ENCODE assay signal across 21 mouse cellular contexts in genomic region chr4:13961303-13961860, GRCm38 (mm10).
DNase-seq lines count a peak whose midpoint lies in the region; ATAC-seq and TF ChIP-seq lines count a peak whose summit lies in the region.
"Had no signal": no experiment of that assay in that cellular context is flagged by ENCODE, and none has a peak within 500 bp of the region (broad histone marks: within the 10 kb centered on the region; RNA-seq: fewer than 3 reads in every experiment).

No protein-coding gene starts in this region.

- H3K9ac ChIP-seq in intestine, embryonic 14.5 days (ENCODE audit: low read length), result no peak overlapping the region
- H3K9ac ChIP-seq in intestine, embryonic 16.5 days (ENCODE audit: low read depth, low read length), result no peak overlapping the region
- H3K9ac ChIP-seq in limb, embryonic 14.5 days (ENCODE audit: low read depth, low read length, severe bottlenecking), result no peak overlapping the region
- H3K9ac ChIP-seq: embryonic facial prominence, embryonic 15.5 days; forebrain, embryonic 15.5 days; hindbrain, embryonic 12.5 days; hindbrain, embryonic 15.5 days had no signal

- TF ChIP-seq POLR2A in limb, embryonic 14.5 days (IDR thresholded peaks at IDR 0.05; ENCODE audit: borderline replicate concordance, extremely low read depth, insufficient read depth, insufficient read length), result no peak

- H3K4me3 ChIP-seq in intestine, embryonic 14.5 days (ENCODE audit: low read depth, low read length), result no peak overlapping the region
- no peak overlapping the region for H3K4me3 ChIP-seq in intestine, embryonic 16.5 days (ENCODE audit: low read length)
- H3K4me3 ChIP-seq in limb, embryonic 14.5 days (replicated peaks; ENCODE audit: low read length), result no peak overlapping the region
- no peak overlapping the region for H3K4me3 ChIP-seq in limb, embryonic 10.5 days
- no peak overlapping the region for H3K4me3 ChIP-seq in heart, embryonic 10.5 days
- H3K4me3 ChIP-seq: embryonic facial prominence, embryonic 15.5 days; forebrain, embryonic 15.5 days; heart, adult 2 months; hindbrain, embryonic 12.5 days; hindbrain, embryonic 15.5 days had no signal

- no peaks in the 10 kb centered on the region for H3K9me3 ChIP-seq in intestine, embryonic 14.5 days (ENCODE audit: control insufficient read depth, low read length)
- no peaks in the 10 kb centered on the region for H3K9me3 ChIP-seq in intestine, embryonic 16.5 days (ENCODE audit: control insufficient read depth, low read length)
- H3K9me3 ChIP-seq in limb, embryonic 14.5 days (ENCODE audit: control insufficient read depth, low read length), result no peaks in the 10 kb centered on the region
- H3K9me3 ChIP-seq in limb, embryonic 10.5 days (replicated peaks), result no peaks in the 10 kb centered on the region
- no peaks in the 10 kb centered on the region for H3K9me3 ChIP-seq in heart, embryonic 10.5 days
- H3K9me3 ChIP-seq: embryonic facial prominence, embryonic 15.5 days; forebrain, embryonic 15.5 days; hindbrain, embryonic 12.5 days; hindbrain, embryonic 15.5 days had no signal

- ATAC-seq in intestine, embryonic 14.5 days (replicated peaks; ENCODE audit: low FRiP score, low TSS enrichment, low read depth), result peak; percentile 75
- no peak for ATAC-seq in intestine, embryonic 16.5 days
- ATAC-seq in limb, embryonic 14.5 days (ENCODE audit: low FRiP score, low read depth), result no peak
- ATAC-seq: CD4-positive, CD25-positive, alpha-beta regulatory T cell, adult 4 months; forebrain, embryonic 15.5 days had no signal

- no peak for DNase-seq in intestine, embryonic 14.5 days (ENCODE audit: low spot score)
- peak; percentile 50 for DNase-seq in limb, embryonic 14.5 days (ENCODE audit: low spot score)
- no peak for DNase-seq in limb, embryonic 10.5 days (ENCODE audit: low spot score)
- DNase-seq in brain, adult 2 months (ENCODE audit: low read depth, low spot score), result peak; percentile 12
- no peak for DNase-seq in heart, embryonic 10.5 days (ENCODE audit: low spot score)
- DNase-seq: adrenal gland, adult 2 months; adrenal gland, postnatal 14 days; cerebellum, adult 11-12 months; cerebellum, adult 8-10 months; cerebellum, postnatal 36 days; embryo, embryonic 11 days; gastrocnemius, postnatal 10 days; gastrocnemius, postnatal 36 days; heart, adult 2 months had no signal

- WGBS in intestine, embryonic 14.5 days, result 33% methylated on average over 2 of the region's 2 CpGs
- 53% methylated on average over 2 of the region's 2 CpGs for WGBS in intestine, embryonic 16.5 days
- WGBS in limb, embryonic 14.5 days, result 65% methylated on average over 2 of the region's 2 CpGs
- WGBS in limb, embryonic 10.5 days, result 92% methylated on average over 2 of the region's 2 CpGs
- 76% methylated on average over 2 of the region's 2 CpGs for WGBS in heart, embryonic 10.5 days

- no peak overlapping the region for H3K27ac ChIP-seq in intestine, embryonic 14.5 days (ENCODE audit: low read depth)
- no peak overlapping the region for H3K27ac ChIP-seq in intestine, embryonic 16.5 days (ENCODE audit: low read length)
- no peak overlapping the region for H3K27ac ChIP-seq in limb, embryonic 14.5 days (replicated peaks; ENCODE audit: low read depth, low read length)
- H3K27ac ChIP-seq in limb, embryonic 10.5 days, result no peak overlapping the region
- H3K27ac ChIP-seq in heart, embryonic 10.5 days, result no peak overlapping the region
- H3K27ac ChIP-seq: embryonic facial prominence, embryonic 15.5 days; forebrain, embryonic 15.5 days; heart, adult 2 months; hindbrain, embryonic 12.5 days; hindbrain, embryonic 15.5 days had no signal

- peaks cover 10% of the 10 kb centered on the region for H3K4me1 ChIP-seq in intestine, embryonic 14.5 days (replicated peaks; ENCODE audit: control insufficient read depth, insufficient read depth, low read length)
- no peaks in the 10 kb centered on the region for H3K4me1 ChIP-seq in intestine, embryonic 16.5 days (ENCODE audit: control insufficient read depth, insufficient read depth, low read length)
- H3K4me1 ChIP-seq in limb, embryonic 14.5 days (ENCODE audit: control insufficient read depth, insufficient read depth, low read length), result peaks cover 3% of the 10 kb centered on the region
- peaks cover 6% of the 10 kb centered on the region for H3K4me1 ChIP-seq in limb, embryonic 10.5 days
- H3K4me1 ChIP-seq in heart, embryonic 10.5 days, result peaks cover 5% of the 10 kb centered on the region
- H3K4me1 ChIP-seq: embryonic facial prominence, embryonic 15.5 days had no signal

- no peaks in the 10 kb centered on the region for H3K36me3 ChIP-seq in intestine, embryonic 14.5 days (ENCODE audit: control insufficient read depth, insufficient read depth, low read length)
- no peaks in the 10 kb centered on the region for H3K36me3 ChIP-seq in intestine, embryonic 16.5 days (ENCODE audit: control insufficient read depth, insufficient read depth, low read length)
- H3K36me3 ChIP-seq in limb, embryonic 14.5 days (ENCODE audit: control insufficient read depth, insufficient read depth, low read length), result no peaks in the 10 kb centered on the region
- no peaks in the 10 kb centered on the region for H3K36me3 ChIP-seq in limb, embryonic 10.5 days
- H3K36me3 ChIP-seq in heart, embryonic 10.5 days, result no peaks in the 10 kb centered on the region
- H3K36me3 ChIP-seq: embryonic facial prominence, embryonic 15.5 days; forebrain, embryonic 15.5 days; hindbrain, embryonic 12.5 days; hindbrain, embryonic 15.5 days had no signal

- H3K4me2 ChIP-seq in intestine, embryonic 14.5 days (ENCODE audit: low read length), result no peak overlapping the region
- H3K4me2 ChIP-seq in intestine, embryonic 16.5 days (ENCODE audit: low read depth, low read length), result no peak overlapping the region
- H3K4me2 ChIP-seq in limb, embryonic 14.5 days (replicated peaks; ENCODE audit: low read depth, low read length, severe bottlenecking), result no peak overlapping the region
- H3K4me2 ChIP-seq: embryonic facial prominence, embryonic 15.5 days; forebrain, embryonic 15.5 days; heart, embryonic 11.5 days; hindbrain, embryonic 12.5 days; hindbrain, embryonic 15.5 days had no signal

- H3K27me3 ChIP-seq in intestine, embryonic 14.5 days (replicated peaks; ENCODE audit: control insufficient read depth, insufficient read depth, low read length), result no peaks in the 10 kb centered on the region
- no peaks in the 10 kb centered on the region for H3K27me3 ChIP-seq in intestine, embryonic 16.5 days (replicated peaks; ENCODE audit: control insufficient read depth, insufficient read depth, low read length)
- no peaks in the 10 kb centered on the region for H3K27me3 ChIP-seq in limb, embryonic 14.5 days (ENCODE audit: control insufficient read depth, insufficient read depth, low read length)
- H3K27me3 ChIP-seq in limb, embryonic 10.5 days (ENCODE audit: low read depth, poor library complexity, severe bottlenecking), result no peaks in the 10 kb centered on the region
- no peaks in the 10 kb centered on the region for H3K27me3 ChIP-seq in heart, embryonic 10.5 days (ENCODE audit: insufficient read depth, poor library complexity, severe bottlenecking)
- H3K27me3 ChIP-seq: embryonic facial prominence, embryonic 15.5 days; forebrain, embryonic 15.5 days; hindbrain, embryonic 12.5 days; hindbrain, embryonic 15.5 days had no signal

Comparison
In these comparisons a context has a peak if more than half of its experiments do, and no peak if none do; other contexts are left out.
1. DNase-seq: peak in limb, embryonic 14.5 days (single experiment) and brain, adult 2 months (single experiment); none in intestine, embryonic 14.5 days (single experiment), limb, embryonic 10.5 days (single experiment) and heart, embryonic 10.5 days (single experiment).